Mouse (Mus musculus) megakaryocyte, embryonic 14.5 days (primary cell): ENCODE data around the gene Calu.

Experiments used
- FLI1 ChIP-seq: IDR thresholded peaks from 2 replicates; pipeline ENCODE4 v1.6.1; 2012; ENCODE audit warnings: low read length, inconsistent platforms, mixed read lengths
- GATA1 ChIP-seq: IDR thresholded peaks from 3 replicates; pipeline ENCODE4 v1.6.1; 2012; ENCODE audit warnings: mixed read lengths, low read length, inconsistent platforms, borderline replicate concordance

GRCm38 (mm10) chr6:29388606-29389080, 40.8 kb downstream of the Calu start:
- no peak for TF ChIP-seq GATA1
- no peak for TF ChIP-seq FLI1
